In the genomic region with DNA sequence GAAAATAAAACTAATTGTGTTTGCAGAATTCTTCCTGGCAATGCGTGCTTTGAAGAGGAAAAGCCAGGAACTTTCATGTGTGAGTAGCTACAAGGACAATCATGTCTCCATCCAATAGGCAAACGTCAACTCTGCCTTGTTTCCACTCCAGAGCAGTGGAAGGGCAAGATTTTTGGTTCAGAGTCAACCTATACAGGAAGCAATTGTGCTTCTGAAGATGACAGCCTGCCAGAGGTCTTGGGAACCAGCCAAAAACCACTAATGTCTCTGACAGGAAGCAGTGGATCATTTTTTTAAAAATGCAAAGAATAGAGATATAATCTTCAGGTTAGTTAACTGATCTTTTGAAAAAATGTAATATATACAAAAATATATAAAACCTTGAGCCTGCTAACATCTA, we compare ENCODE assay signal across 14 mouse cellular contexts. TPM values are rescaled to one million over a fixed set of nuclear protein-coding genes. Genes with fewer than 3 reads are reported as not detected.
DNase-seq lines count a peak whose midpoint lies in the region; ATAC-seq and TF ChIP-seq lines count a peak whose summit lies in the region.
"Had no signal": no experiment of that assay in that cellular context is flagged by ENCODE, and none has a peak within 500 bp of the region (broad histone marks: within the 10 kb centered on the region; RNA-seq: fewer than 3 reads in every experiment).

No protein-coding gene starts in this region.

- H3K4me2 ChIP-seq in hindbrain, postnatal 0 days (ENCODE audit: low read depth, low read length), result no peak overlapping the region
- H3K4me2 ChIP-seq in hindbrain, embryonic 13.5 days, result no peak overlapping the region
- H3K4me2 ChIP-seq in intestine, embryonic 15.5 days (replicated peaks), result no peak overlapping the region
- H3K4me2 ChIP-seq: heart, embryonic 15.5 days; neural tube, embryonic 15.5 days had no signal

- peak; percentile 80 to 90 for DNase-seq in cerebellum, postnatal 14 days
- DNase-seq in cerebellum, adult 9-10 months, result no peak
- DNase-seq in hindbrain, postnatal 0 days (ENCODE audit: low spot score), result peak; percentile 40
- peak; percentile 68 for DNase-seq in 3T3-L1 (ENCODE audit: low read depth, low spot score)
- peak; percentile 58 to 63 for DNase-seq in adrenal gland, postnatal 36 days
- DNase-seq in right cerebral cortex, postnatal 36 days (ENCODE audit: low spot score in 2 of 2), result no peak
- DNase-seq: forebrain, postnatal 0 days; liver, postnatal 0 days; thymus, postnatal 14 days had no signal

- H3K9me3 ChIP-seq in hindbrain, postnatal 0 days (ENCODE audit: low read length), result no peaks in the 10 kb centered on the region
- H3K9me3 ChIP-seq in hindbrain, embryonic 13.5 days, result no peaks in the 10 kb centered on the region
- H3K9me3 ChIP-seq in intestine, embryonic 15.5 days, result no peaks in the 10 kb centered on the region
- H3K9me3 ChIP-seq: heart, embryonic 15.5 days; neural tube, embryonic 15.5 days had no signal

- ATAC-seq in hindbrain, postnatal 0 days, result no peak
- no peak for ATAC-seq in hindbrain, embryonic 13.5 days (ENCODE audit: low FRiP score)
- ATAC-seq in intestine, embryonic 15.5 days, result no peak
- ATAC-seq: forebrain, postnatal 0 days; liver, postnatal 0 days; midbrain, embryonic 16.5 days had no signal

- TF ChIP-seq CTCF in hindbrain, postnatal 0 days (IDR thresholded peaks at IDR 0.05; ENCODE audit: low read depth), result no peak

- no peak overlapping the region for H3K4me3 ChIP-seq in hindbrain, postnatal 0 days (ENCODE audit: low read length)
- no peak overlapping the region for H3K4me3 ChIP-seq in hindbrain, embryonic 13.5 days
- no peak overlapping the region for H3K4me3 ChIP-seq in intestine, embryonic 15.5 days (replicated peaks)
- H3K4me3 ChIP-seq: heart, embryonic 15.5 days; neural tube, embryonic 15.5 days had no signal

- 57% methylated on average over 2 of the region's 2 CpGs for WGBS in hindbrain, postnatal 0 days
- 66% methylated on average over 2 of the region's 2 CpGs for WGBS in hindbrain, embryonic 13.5 days
- WGBS in intestine, embryonic 15.5 days, result 37% methylated on average over 2 of the region's 2 CpGs

- H3K27me3 ChIP-seq in hindbrain, postnatal 0 days (ENCODE audit: insufficient read depth, low read length), result no peaks in the 10 kb centered on the region
- no peaks in the 10 kb centered on the region for H3K27me3 ChIP-seq in hindbrain, embryonic 13.5 days
- H3K27me3 ChIP-seq in intestine, embryonic 15.5 days (replicated peaks), result no peaks in the 10 kb centered on the region
- H3K27me3 ChIP-seq: heart, embryonic 15.5 days; neural tube, embryonic 15.5 days had no signal

- no peak overlapping the region for H3K27ac ChIP-seq in hindbrain, postnatal 0 days
- no peak overlapping the region for H3K27ac ChIP-seq in hindbrain, embryonic 13.5 days
- H3K27ac ChIP-seq in intestine, embryonic 15.5 days, result no peak overlapping the region
- H3K27ac ChIP-seq: heart, embryonic 15.5 days; neural tube, embryonic 15.5 days had no signal

- H3K9ac ChIP-seq in hindbrain, postnatal 0 days (replicated peaks; ENCODE audit: low read length), result no peak overlapping the region
- no peak overlapping the region for H3K9ac ChIP-seq in hindbrain, embryonic 13.5 days
- no peak overlapping the region for H3K9ac ChIP-seq in intestine, embryonic 15.5 days
- H3K9ac ChIP-seq: forebrain, postnatal 0 days; heart, embryonic 15.5 days; liver, postnatal 0 days; neural tube, embryonic 15.5 days had no signal

- no peaks in the 10 kb centered on the region for H3K36me3 ChIP-seq in hindbrain, postnatal 0 days (ENCODE audit: insufficient read depth, low read length)
- H3K36me3 ChIP-seq in hindbrain, embryonic 13.5 days, result no peaks in the 10 kb centered on the region
- H3K36me3 ChIP-seq in intestine, embryonic 15.5 days, result no peaks in the 10 kb centered on the region
- H3K36me3 ChIP-seq: heart, embryonic 15.5 days; neural tube, embryonic 15.5 days had no signal

- no peaks in the 10 kb centered on the region for H3K4me1 ChIP-seq in hindbrain, postnatal 0 days (ENCODE audit: insufficient read depth, low read length)
- 0 out of 2 replicates have a peak, but pooled peaks cover 2% of the 10 kb centered on the region for H3K4me1 ChIP-seq in hindbrain, embryonic 13.5 days (replicated peaks)
- no peaks in the 10 kb centered on the region for H3K4me1 ChIP-seq in intestine, embryonic 15.5 days (replicated peaks)
- H3K4me1 ChIP-seq: heart, embryonic 15.5 days; neural tube, embryonic 15.5 days had no signal

RNA-seq across cellular contexts. Expression of a gene that starts 38.6 kb away (rescaled TPM):
- total RNA-seq in hindbrain, postnatal 0 days (2014; rRNA removed), result 41.5 and 43.1 TPM in 2 replicates
- polyA plus RNA-seq in hindbrain, postnatal 0 days (2015; fragmentation: Nextera tagmentation; extraction: Ambion mirVana), result 57.9 and 60.1 TPM in 2 replicates
- 244 and 250 TPM in 2 replicates for polyA plus RNA-seq in hindbrain, embryonic 13.5 days (2015; fragmentation: Nextera tagmentation; extraction: Ambion mirVana)
- 10 to 100 TPM; 33.3 to 48.6 TPM for total RNA-seq in adrenal gland, postnatal 36 days (2021)
- 58.9 and 69.4 TPM in 2 replicates for polyA plus RNA-seq in intestine, embryonic 15.5 days (2015; fragmentation: Nextera tagmentation; extraction: Ambion mirVana)

Comparison
In these comparisons a context has a peak if more than half of its experiments do, and no peak if none do; other contexts are left out.
1. DNase-seq: peak in cerebellum, postnatal 14 days (2 of 2), hindbrain, postnatal 0 days (single experiment), 3T3-L1 (single experiment) and adrenal gland, postnatal 36 days (2 of 2); none in cerebellum, adult 9-10 months (single experiment) and right cerebral cortex, postnatal 36 days (0 of 2).